Mouse (Mus musculus) hindbrain, embryonic 12.5 days (tissue): ENCODE results near the gene Rc3h2. TPM values are rescaled to one million over a fixed set of nuclear protein-coding genes. Genes with fewer than 3 reads are reported as not detected.
A peak's percentile ranks its signal among the peaks of the same experiment; 100 is the strongest.

Experiments used
- ATAC-seq: fragments of 200-750 bp; cut with Nextera tagmentation; 2 replicates; pipeline ENCODE4 v1.8.0; 2017; ENCODE audit warnings: moderate TSS enrichment; ENCODE audit not compliant: low FRiP score
- H3K27ac ChIP-seq: fragments of 300-500 bp; sonication (generic); 2 replicates; pipeline ENCODE4 v1.5.1; 2016; ENCODE audit warnings: mild to moderate bottlenecking
- H3K27me3 ChIP-seq: fragments of 300-500 bp; sonication (generic); 2 replicates; pipeline ENCODE4 v1.6.1; 2016; ENCODE audit warnings: mild to moderate bottlenecking
- H3K36me3 ChIP-seq: fragments of 300-500 bp; sonication (generic); 2 replicates; pipeline ENCODE4 v1.6.1; 2016; ENCODE audit warnings: mild to moderate bottlenecking
- H3K4me1 ChIP-seq: fragments of 300-500 bp; sonication (generic); 2 replicates; pipeline ENCODE4 v1.6.1; 2016
- H3K4me2 ChIP-seq: fragments of 300-500 bp; sonication (generic); replicated peaks from 2 replicates; pipeline ENCODE4 v1.6.1; 2016; ENCODE audit warnings: mild to moderate bottlenecking
- H3K4me3 ChIP-seq: fragments of 300-500 bp; sonication (generic); 2 replicates; pipeline ENCODE4 v1.5.1; 2016; ENCODE audit warnings: mild to moderate bottlenecking
- H3K9ac ChIP-seq: fragments of 300-500 bp; sonication (generic); 2 replicates; pipeline ENCODE4 v1.6.1; 2016; ENCODE audit warnings: mild to moderate bottlenecking, moderate library complexity
- H3K9me3 ChIP-seq: fragments of 300-500 bp; sonication (generic); replicated peaks from 2 replicates; pipeline ENCODE4 v1.6.1; 2016; ENCODE audit warnings: mild to moderate bottlenecking
- WGBS: fragments of 180-500 bp; shearing (Covaris S2); methylation state at CpG from one replicate; pipeline ENCODE4 v1.1.7; 2016; 5-methylcytosine and 5-hydroxymethylcytosine counted together
- polyA plus RNA-seq: library from polyadenylated mRNA; unstranded; fragments of >200 nt; fragmentation: Nextera tagmentation; extraction: Ambion mirVana; gene quantifications from 2 replicates; pipeline ENCODE4 v1.2.1, GENCODE M21; 2016

The Rc3h2 gene
- polyA plus RNA-seq, 1 experiment from 2014 or later: 35.0 TPM

- no peak for ATAC-seq
- Histone ChIP-seq H3K9me3 (no peaks in the 10 kb centered on the region), H3K36me3 (peaks cover 28% of the 10 kb centered on the region), H3K4me2 (no peak overlapping the region), H3K4me1 (no peaks in the 10 kb centered on the region), H3K4me3 (no peak overlapping the region), H3K27ac (no peak overlapping the region), H3K9ac (no peak overlapping the region), H3K27me3 (no peaks in the 10 kb centered on the region)
- 74% methylated on average over 1 of the region's 1 CpGs for WGBS
Measured at GRCm38 (mm10) chr2:37395539-37395938, 27.2 kb downstream of the Rc3h2 start.

DNA sequence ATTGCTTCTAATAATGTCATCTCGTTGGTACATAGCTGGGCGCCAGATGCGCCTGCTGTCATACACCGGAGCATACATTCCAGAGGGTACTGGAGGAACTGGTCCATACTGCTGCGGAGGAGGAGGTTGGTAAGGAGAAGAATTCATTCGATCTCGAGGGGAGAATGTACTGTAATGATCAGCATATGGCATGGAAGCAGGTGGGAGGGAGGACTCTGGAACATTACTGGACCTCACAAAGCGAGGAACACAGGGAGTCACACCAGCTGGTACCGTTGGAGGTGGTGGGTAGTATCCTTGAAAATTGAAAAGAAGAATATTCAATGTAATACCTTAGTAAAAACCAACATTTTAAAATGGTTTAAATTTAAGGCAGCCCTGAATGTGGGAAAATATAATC, 39.8 kb downstream of the Rc3h2 start:
- H3K27ac ChIP-seq: no peak overlapping the region
- no peak for ATAC-seq
- H3K4me3 ChIP-seq: no peak overlapping the region
- H3K9me3 ChIP-seq: no peaks in the 10 kb centered on the region
- no peak overlapping the region for H3K9ac ChIP-seq
- WGBS: 94% methylated on average over 9 of the region's 9 CpGs
- H3K4me1 ChIP-seq: no peaks in the 10 kb centered on the region
- H3K27me3 ChIP-seq: no peaks in the 10 kb centered on the region
- H3K4me2 ChIP-seq: no peak overlapping the region
- H3K36me3 ChIP-seq: peaks cover 27% of the 10 kb centered on the region

DNA sequence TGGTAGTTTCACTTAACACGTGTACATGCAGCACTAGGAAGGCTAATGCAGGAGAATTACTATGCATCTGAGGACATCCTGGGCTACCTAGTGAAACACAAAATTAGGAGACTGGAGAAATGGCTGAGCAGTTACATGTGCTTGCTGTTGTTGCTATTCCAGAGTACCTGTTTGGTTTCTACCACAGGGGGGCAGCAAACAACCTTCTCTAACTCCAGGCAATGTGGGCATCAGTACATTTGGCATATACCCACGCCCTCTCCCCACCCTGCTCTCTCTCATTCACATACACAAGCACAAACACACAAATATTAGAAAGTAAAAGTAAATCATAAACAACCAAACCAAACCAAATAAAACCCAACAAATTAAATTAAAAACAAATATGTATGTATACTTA, 42.5 kb downstream of the Rc3h2 start:
- Histone ChIP-seq H3K9me3 (no peaks in the 10 kb centered on the region), H3K9ac (no peak overlapping the region), H3K4me2 (no peak overlapping the region), H3K4me1 (no peaks in the 10 kb centered on the region), H3K27me3 (no peaks in the 10 kb centered on the region), H3K27ac (no peak overlapping the region), H3K4me3 (no peak overlapping the region), H3K36me3 (peaks cover 33% of the 10 kb centered on the region)
- WGBS: 66% methylated on average over 2 of the region's 2 CpGs
- ATAC-seq: no peak

DNA sequence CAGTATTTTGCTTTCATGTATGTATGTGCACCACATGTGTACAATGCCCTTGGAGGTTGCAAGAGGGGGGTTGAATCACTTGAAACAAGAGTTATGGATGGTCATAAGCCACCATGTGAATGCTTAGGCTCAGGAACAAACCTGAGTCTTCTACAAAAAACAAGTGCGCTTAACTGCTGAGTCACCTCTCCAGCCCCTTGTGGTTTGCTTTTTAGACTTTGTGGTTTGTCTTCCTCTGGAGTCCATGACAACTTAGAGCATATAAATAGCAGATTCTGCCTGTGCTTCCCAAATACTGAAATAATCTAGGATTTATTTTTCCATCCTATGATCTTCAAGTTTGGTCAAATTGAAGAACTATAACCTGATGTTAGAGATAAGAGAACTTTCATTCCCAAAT, 46.7 kb downstream of the Rc3h2 start:
- H3K9ac ChIP-seq: no peak overlapping the region
- H3K4me1 ChIP-seq: no peaks in the 10 kb centered on the region
- no peak for ATAC-seq
- H3K9me3 ChIP-seq: no peaks in the 10 kb centered on the region
- WGBS: 97% methylated on average over 1 of the region's 1 CpGs
- no peak overlapping the region for H3K4me2 ChIP-seq
- H3K27ac ChIP-seq: no peak overlapping the region
- H3K27me3 ChIP-seq: no peaks in the 10 kb centered on the region
- H3K4me3 ChIP-seq: no peak overlapping the region
- H3K36me3 ChIP-seq: peaks cover 26% of the 10 kb centered on the region

GRCm38 (mm10) chr2:37370651-37371050, 52.1 kb downstream of the Rc3h2 start:
- Histone ChIP-seq H3K27ac (no peak overlapping the region), H3K36me3 (peaks cover 10% of the 10 kb centered on the region), H3K4me2 (no peak overlapping the region), H3K27me3 (no peaks in the 10 kb centered on the region), H3K4me3 (no peak overlapping the region), H3K9ac (no peak overlapping the region), H3K4me1 (no peaks in the 10 kb centered on the region), H3K9me3 (no peaks in the 10 kb centered on the region)
- ATAC-seq: no peak
- 88% methylated on average over 2 of the region's 2 CpGs for WGBS

GRCm38 (mm10) chr2:37359908-37360307, 62.8 kb downstream of the Rc3h2 start:
- H3K36me3 ChIP-seq: peaks cover 20% of the 10 kb centered on the region
- no peak for ATAC-seq
- WGBS: 95% methylated on average over 2 of the region's 2 CpGs
- H3K9me3 ChIP-seq: no peaks in the 10 kb centered on the region
- peak overlapping the region; percentile 73; the same call in 1 of the 2 replicates for H3K4me2 ChIP-seq
- H3K27ac ChIP-seq: no peak overlapping the region
- H3K4me1 ChIP-seq: peaks cover 11% of the 10 kb centered on the region
- no peak overlapping the region for H3K4me3 ChIP-seq
- no peaks in the 10 kb centered on the region for H3K27me3 ChIP-seq
- H3K9ac ChIP-seq: no peak overlapping the region

GRCm38 (mm10) chr2:37358633-37359540, 63.8 kb downstream of the Rc3h2 start, which contains the start of gene Pdcl:
Gene Pdcl (minus strand): TSS chr2:37359332.
- Histone ChIP-seq H3K9ac (peak within 1 kb of the TSS; percentile 70), H3K36me3 (peaks cover 30% of the 10 kb centered on the region), H3K9me3 (no peaks in the 10 kb centered on the region), H3K4me2 (peak within 1 kb of the TSS; percentile 73), H3K4me1 (peaks cover 11% of the 10 kb centered on the region), H3K27ac (peak within 1 kb of the TSS; percentile 91), H3K27me3 (no peaks in the 10 kb centered on the region), H3K4me3 (peak within 1 kb of the TSS; percentile 67)
- ATAC-seq: peak; percentile 98
- WGBS: under 1% methylated on average over 42 of the region's 42 CpGs

DNA sequence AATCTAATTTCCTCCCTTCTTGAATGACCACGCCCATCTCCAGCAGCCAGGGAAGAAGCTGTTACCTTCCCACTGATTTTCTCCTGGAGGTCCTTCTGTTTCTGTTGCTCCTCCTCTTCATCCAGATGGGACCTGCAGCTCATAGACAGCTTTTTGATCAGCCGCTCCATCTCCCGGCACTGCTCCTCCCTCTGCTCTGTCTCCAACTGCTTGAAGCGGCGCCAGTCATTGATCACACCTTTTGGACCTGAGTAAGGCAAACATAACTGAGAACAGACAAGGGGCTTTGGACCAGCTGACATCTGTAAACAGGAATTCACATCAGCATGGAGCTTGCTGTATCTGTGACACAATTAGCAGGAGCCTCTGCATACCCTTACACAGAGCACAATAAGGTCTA, 67.1 kb downstream of the Rc3h2 start:
- no peak overlapping the region for H3K27ac ChIP-seq
- H3K4me3 ChIP-seq: no peak overlapping the region
- H3K27me3 ChIP-seq: no peaks in the 10 kb centered on the region
- peaks cover 60% of the 10 kb centered on the region for H3K36me3 ChIP-seq
- peaks cover 11% of the 10 kb centered on the region for H3K4me1 ChIP-seq
- 93% methylated on average over 5 of the region's 5 CpGs for WGBS
- no peak for ATAC-seq
- no peaks in the 10 kb centered on the region for H3K9me3 ChIP-seq
- H3K4me2 ChIP-seq: no peak overlapping the region
- no peak overlapping the region for H3K9ac ChIP-seq

- no peaks in the 10 kb centered on the region for H3K9me3 ChIP-seq
- H3K36me3 ChIP-seq: peaks cover 63% of the 10 kb centered on the region
- no peaks in the 10 kb centered on the region for H3K27me3 ChIP-seq
- no peak overlapping the region for H3K27ac ChIP-seq
- H3K4me3 ChIP-seq: no peak overlapping the region
- no peak overlapping the region for H3K4me2 ChIP-seq
- H3K4me1 ChIP-seq: no peaks in the 10 kb centered on the region
- 88% methylated on average over 7 of the region's 7 CpGs for WGBS
- no peak overlapping the region for H3K9ac ChIP-seq
- ATAC-seq: no peak
Measured at GRCm38 (mm10) chr2:37351671-37352070, 71.0 kb downstream of the Rc3h2 start.

GRCm38 (mm10) chr2:37338497-37339187, 84.1 kb downstream of the Rc3h2 start:
- H3K27me3 ChIP-seq: no peaks in the 10 kb centered on the region
- no peak overlapping the region for H3K4me3 ChIP-seq
- H3K9ac ChIP-seq: no peak overlapping the region
- no peak for ATAC-seq
- H3K36me3 ChIP-seq: no peaks in the 10 kb centered on the region
- no peak overlapping the region for H3K27ac ChIP-seq
- no peak overlapping the region for H3K4me2 ChIP-seq
- 63% methylated on average over 10 of the region's 10 CpGs for WGBS
- H3K4me1 ChIP-seq: no peaks in the 10 kb centered on the region
- no peaks in the 10 kb centered on the region for H3K9me3 ChIP-seq

DNA sequence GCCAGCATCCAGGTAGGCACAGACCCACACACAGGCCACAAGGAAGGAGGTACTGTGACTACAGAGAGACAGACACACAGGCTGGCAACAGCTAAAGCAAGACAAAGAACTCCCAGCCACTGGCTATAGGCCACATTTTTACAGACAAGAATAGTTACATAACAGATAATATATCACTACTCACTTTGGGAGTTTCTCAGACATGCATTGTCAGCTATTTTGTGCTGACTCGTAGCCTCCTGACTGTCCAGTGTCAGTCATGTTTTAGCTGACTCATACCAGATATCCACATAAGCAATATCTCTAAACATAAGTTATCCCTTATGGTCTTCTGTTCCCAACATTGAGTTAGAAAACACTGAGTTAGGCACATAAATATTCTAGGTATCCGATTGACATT, 89.4 kb downstream of the Rc3h2 start:
- Histone ChIP-seq H3K9me3 (no peaks in the 10 kb centered on the region), H3K27ac (no peak overlapping the region), H3K4me1 (no peaks in the 10 kb centered on the region), H3K27me3 (no peaks in the 10 kb centered on the region), H3K4me3 (no peak overlapping the region), H3K4me2 (no peak overlapping the region), H3K9ac (no peak overlapping the region), H3K36me3 (no peaks in the 10 kb centered on the region)
- WGBS: 82% methylated on average over 2 of the region's 2 CpGs
- ATAC-seq: no peak

DNA sequence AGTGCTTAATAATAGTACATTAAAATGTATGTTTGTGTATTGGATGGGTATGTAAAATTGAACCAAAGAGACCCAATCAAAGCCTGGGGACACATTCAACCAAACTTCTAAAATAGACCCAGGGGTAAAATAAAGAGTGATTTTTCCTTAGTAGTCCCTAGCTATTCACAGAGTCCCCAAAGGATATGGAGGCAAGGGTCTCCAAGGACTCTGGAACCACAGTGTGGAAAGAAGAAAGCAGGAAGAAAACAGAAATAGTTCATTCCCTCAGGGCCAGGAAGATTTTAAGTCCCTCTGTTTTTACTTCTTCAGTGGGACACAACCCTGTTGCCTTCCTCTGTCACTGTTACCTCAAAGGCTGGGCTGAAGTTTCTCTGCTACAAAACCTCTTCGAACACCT, 96.5 kb downstream of the Rc3h2 start, which contains the start of gene Olfr368:
TSS of gene Olfr368 (plus strand) at position 301 of the 400 bp plus-strand sequence.
- WGBS: 82% methylated on average over 1 of the region's 1 CpGs

More for the DNA sequence above, 96.5 kb downstream of the Rc3h2 start, which contains the start of gene Olfr368:
- Histone ChIP-seq H3K9me3 (no peaks in the 10 kb centered on the region), H3K9ac (no peak within 1 kb of the TSS), H3K36me3 (no peaks in the 10 kb centered on the region), H3K27ac (no peak within 1 kb of the TSS), H3K27me3 (no peaks in the 10 kb centered on the region), H3K4me1 (no peaks in the 10 kb centered on the region), H3K4me2 (no peak within 1 kb of the TSS), H3K4me3 (no peak within 1 kb of the TSS)
- ATAC-seq: no peak
